Comparison of ENCODE assay signal across 15 mouse cellular contexts in genomic region chr2:18209948-18210347, GRCm38 (mm10).
DNase-seq lines count a peak whose midpoint lies in the region; ATAC-seq and TF ChIP-seq lines count a peak whose summit lies in the region.
"Had no signal": no experiment of that assay in that cellular context is flagged by ENCODE, and none has a peak within 500 bp of the region (broad histone marks: within the 10 kb centered on the region; RNA-seq: fewer than 3 reads in every experiment).

No protein-coding gene starts in this region.

- no peaks in the 10 kb centered on the region for H3K9me3 ChIP-seq in hindbrain, embryonic 14.5 days (ENCODE audit: control insufficient read depth, low read length)
- H3K9me3 ChIP-seq in hindbrain, embryonic 16.5 days (ENCODE audit: control insufficient read depth, low read length), result no peaks in the 10 kb centered on the region
- H3K9me3 ChIP-seq: embryonic facial prominence, embryonic 13.5 days; embryonic facial prominence, embryonic 15.5 days; forebrain, embryonic 10.5 days; forebrain, embryonic 12.5 days had no signal

- DNase-seq in hindbrain, embryonic 14.5 days (ENCODE audit: low spot score), result no peak
- DNase-seq in layer of hippocampus, adult 2 months (ENCODE audit: low spot score in 2 of 2), result no peak
- DNase-seq in layer of hippocampus, postnatal 10 days (ENCODE audit: low spot score in 2 of 2), result no peak
- DNase-seq: adrenal gland, adult 2 months; adrenal gland, postnatal 10 days; adrenal gland, postnatal 25 days; embryo, embryonic 11 days had no signal

- no peak for TF ChIP-seq CTCF in layer of hippocampus, adult 2 months (conservative IDR thresholded peaks at IDR 0.05)

- 91% methylated on average over 4 of the region's 4 CpGs for WGBS in hindbrain, embryonic 14.5 days
- WGBS in hindbrain, embryonic 16.5 days, result 92% methylated on average over 4 of the region's 4 CpGs

- no peaks in the 10 kb centered on the region for H3K27me3 ChIP-seq in hindbrain, embryonic 14.5 days (ENCODE audit: control insufficient read depth, insufficient read depth, low read length)
- H3K27me3 ChIP-seq in hindbrain, embryonic 16.5 days (replicated peaks; ENCODE audit: control insufficient read depth, insufficient read depth, low read length), result no peaks in the 10 kb centered on the region
- H3K27me3 ChIP-seq: embryonic facial prominence, embryonic 13.5 days; embryonic facial prominence, embryonic 15.5 days; forebrain, embryonic 12.5 days had no signal

- H3K27ac ChIP-seq in hindbrain, embryonic 14.5 days, result no peak overlapping the region
- no peak overlapping the region for H3K27ac ChIP-seq in hindbrain, embryonic 16.5 days (ENCODE audit: low read depth, low read length)
- peak overlapping the region; percentile 79 for H3K27ac ChIP-seq in layer of hippocampus, adult 2 months
- H3K27ac ChIP-seq: embryonic facial prominence, embryonic 13.5 days; embryonic facial prominence, embryonic 15.5 days; forebrain, embryonic 10.5 days; forebrain, embryonic 12.5 days had no signal

- H3K9ac ChIP-seq in hindbrain, embryonic 14.5 days, result no peak overlapping the region
- no peak overlapping the region for H3K9ac ChIP-seq in hindbrain, embryonic 16.5 days (ENCODE audit: low read depth, low read length)
- H3K9ac ChIP-seq: embryonic facial prominence, embryonic 13.5 days; embryonic facial prominence, embryonic 15.5 days; forebrain, embryonic 12.5 days had no signal

- H3K4me1 ChIP-seq in hindbrain, embryonic 14.5 days (replicated peaks; ENCODE audit: control insufficient read depth, insufficient read depth, low read length), result no peaks in the 10 kb centered on the region
- no peaks in the 10 kb centered on the region; the same call in 1 of the 2 replicates for H3K4me1 ChIP-seq in hindbrain, embryonic 16.5 days (ENCODE audit: control insufficient read depth, insufficient read depth, low read depth, low read length)
- H3K4me1 ChIP-seq: embryonic facial prominence, embryonic 13.5 days; embryonic facial prominence, embryonic 15.5 days had no signal

- H3K36me3 ChIP-seq in hindbrain, embryonic 14.5 days (replicated peaks; ENCODE audit: control insufficient read depth, insufficient read depth), result peaks cover 85% of the 10 kb centered on the region
- peaks cover 14% of the 10 kb centered on the region for H3K36me3 ChIP-seq in hindbrain, embryonic 16.5 days (ENCODE audit: control insufficient read depth, insufficient read depth, low read length)

- no peak overlapping the region for H3K4me2 ChIP-seq in hindbrain, embryonic 14.5 days (replicated peaks)
- H3K4me2 ChIP-seq in hindbrain, embryonic 16.5 days (ENCODE audit: low read length), result no peak overlapping the region
- H3K4me2 ChIP-seq: embryonic facial prominence, embryonic 13.5 days; embryonic facial prominence, embryonic 15.5 days; forebrain, embryonic 12.5 days had no signal

- ATAC-seq in hindbrain, embryonic 14.5 days (ENCODE audit: low FRiP score), result 0 out of 2 replicates have a peak, but pooled peaks have one; percentile 10
- no peak for ATAC-seq in hindbrain, embryonic 16.5 days
- ATAC-seq: forebrain, embryonic 14.5 days; forebrain, embryonic 16.5 days had no signal

- H3K4me3 ChIP-seq in hindbrain, embryonic 14.5 days (replicated peaks; ENCODE audit: low read length), result no peak overlapping the region
- H3K4me3 ChIP-seq in hindbrain, embryonic 16.5 days (ENCODE audit: low read length), result no peak overlapping the region
- no peak overlapping the region for H3K4me3 ChIP-seq in layer of hippocampus, adult 2 months
- H3K4me3 ChIP-seq: embryonic facial prominence, embryonic 13.5 days; embryonic facial prominence, embryonic 15.5 days; erythroblast, embryonic 14.5 days; forebrain, embryonic 10.5 days; forebrain, embryonic 12.5 days had no signal
